Mouse (Mus musculus) liver, adult 2 months (tissue): ENCODE measurements around the gene Scn1b.

Source experiments
- CTCF ChIP-seq: fragments of 200-500 bp; IDR thresholded peaks from 2 replicates; pipeline ENCODE4 v1.5.1; 2011; ENCODE audit warnings: low read depth, low read length, control low read depth
- POLR2A ChIP-seq: fragments of 200-500 bp; IDR thresholded peaks from 2 replicates; pipeline ENCODE4 v1.6.1; 2011; ENCODE audit warnings: low read length, control low read depth; ENCODE audit not compliant: insufficient read depth; ENCODE audit errors: extremely low read depth

- peak; percentile 96 for TF ChIP-seq CTCF
- TF ChIP-seq POLR2A = no peak
Measured at GRCm38 (mm10) chr7:31139765-31140164, 13.0 kb upstream of the Scn1b start.
